Mouse (Mus musculus): ENCODE measurements around the gene Nlk.
"Not testable (repeated sequence)": the region's sequence is repeated elsewhere in the genome, so short reads cannot be mapped to it uniquely, and the experiment has no call there.

Nlk gene

DNA sequence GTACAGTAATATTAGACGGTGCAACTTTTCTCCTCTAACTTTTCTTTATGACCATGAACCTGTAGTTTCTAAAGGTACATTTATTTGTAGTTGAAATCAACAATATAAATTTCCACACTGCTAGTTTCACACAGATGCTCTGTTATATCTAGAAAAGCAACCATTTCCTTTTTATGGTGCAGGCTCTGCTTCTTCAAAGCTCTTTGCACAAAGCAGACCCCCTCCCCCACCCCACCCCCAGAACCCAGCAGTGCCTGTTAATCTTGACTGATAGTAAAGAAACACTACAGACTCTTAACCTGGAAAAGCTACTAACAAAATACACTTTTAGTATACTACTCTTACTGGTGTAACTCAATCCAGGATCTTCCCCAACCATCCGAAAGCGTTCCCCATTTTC is 6.6 kb downstream of the Nlk start:
- DNase-seq (ENCODE audit: low spot score in 2 of 2), result no peak

DNA sequence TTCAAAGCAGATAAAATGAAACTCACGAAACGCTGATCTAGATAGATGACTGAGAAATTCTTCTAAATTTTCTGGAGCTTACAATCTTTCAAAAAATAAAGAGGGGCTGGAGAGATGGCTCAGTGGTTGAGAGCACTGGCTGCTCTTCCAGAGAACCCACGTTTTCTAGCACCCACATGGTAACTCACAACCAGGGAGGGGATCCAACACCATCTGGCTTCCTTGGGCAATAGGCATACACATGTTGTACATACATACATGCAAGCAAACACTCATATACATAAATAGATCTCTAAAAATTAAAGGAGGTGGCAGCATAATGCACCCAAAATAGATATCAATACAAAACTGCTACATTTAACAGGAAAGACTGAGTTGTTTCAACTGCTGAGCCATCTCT is 16.1 kb downstream of the Nlk start:
- no peak for DNase-seq (ENCODE audit: low spot score in 2 of 2)

DNA sequence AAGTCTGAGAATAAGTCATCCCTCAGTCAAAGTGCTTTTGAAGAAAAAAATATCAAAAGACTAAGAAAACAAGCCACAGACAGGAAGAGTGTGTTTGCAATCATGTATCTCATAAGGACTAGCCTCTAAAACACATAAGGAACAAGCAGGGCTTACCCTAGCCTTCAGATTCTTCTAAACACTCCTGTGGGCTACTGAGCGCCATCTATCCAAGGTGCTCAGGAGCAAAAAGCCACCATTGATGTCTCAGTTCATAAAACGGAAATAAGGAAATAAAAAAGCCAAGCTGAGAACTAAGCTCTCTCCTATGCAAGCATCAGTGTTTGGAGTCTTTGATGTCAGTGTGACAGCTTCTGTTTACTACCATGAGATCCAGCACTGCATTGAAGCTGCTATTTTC is 18.4 kb downstream of the Nlk start:
- no peak for DNase-seq (ENCODE audit: low spot score in 2 of 2)

DNA sequence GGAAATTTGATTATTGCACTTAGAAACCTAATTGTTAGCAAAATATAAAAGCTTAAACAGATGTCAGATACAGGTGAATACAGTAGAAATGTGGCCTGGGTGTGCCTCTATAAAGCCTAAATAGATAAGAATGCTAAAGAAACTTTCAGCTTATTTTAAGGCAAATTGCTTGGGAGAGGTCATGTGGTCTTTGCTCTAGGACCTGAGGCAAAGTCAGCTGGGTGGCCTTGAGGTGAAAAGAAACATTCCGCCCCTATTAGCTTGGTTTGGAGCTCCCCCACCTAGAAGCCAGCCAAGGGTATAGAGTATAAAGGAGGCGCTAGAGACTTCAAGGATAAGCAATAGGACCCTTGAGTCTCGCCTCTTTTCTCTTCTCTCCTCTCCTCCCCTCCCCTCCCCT is 28.5 kb downstream of the Nlk start:
- DNase-seq (ENCODE audit: low spot score in 2 of 2), result no peak

DNA sequence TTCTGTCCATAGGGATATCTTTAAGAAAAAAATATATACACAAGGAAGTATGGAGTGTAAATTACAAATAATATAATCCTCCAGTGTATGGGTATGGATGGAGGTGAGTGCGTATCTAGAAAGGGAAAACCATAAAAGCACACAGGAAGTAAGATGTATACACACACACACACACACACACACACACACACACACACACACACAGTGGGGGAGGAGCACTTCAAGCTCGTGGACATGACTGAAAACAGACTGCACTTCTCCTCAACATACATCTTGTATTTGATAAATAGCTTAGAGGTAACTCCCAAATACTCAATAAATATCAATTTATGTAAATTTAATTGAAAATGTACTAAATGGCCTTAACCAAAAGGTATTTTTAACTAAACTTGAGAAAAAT is 32.3 kb downstream of the Nlk start:
- no peak for DNase-seq (ENCODE audit: low spot score in 2 of 2)

DNA sequence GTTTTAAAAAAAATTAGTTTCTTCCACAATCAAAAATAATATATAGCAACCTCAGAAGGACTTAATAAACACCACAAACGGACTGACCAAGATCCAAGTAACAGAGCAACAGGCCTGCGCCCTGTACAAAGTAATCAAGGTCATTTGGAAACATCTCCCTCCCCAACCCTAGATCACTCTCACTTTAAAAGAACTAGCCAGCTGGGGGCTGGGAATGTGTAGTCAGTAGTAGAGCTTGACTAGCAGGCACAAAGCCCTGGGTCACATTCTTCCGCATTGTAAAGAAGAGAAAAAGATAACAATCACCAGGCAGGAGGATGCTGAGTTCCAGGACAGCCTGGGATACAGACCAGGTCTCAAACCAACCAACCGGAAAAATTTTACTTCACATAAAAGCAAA is 33.3 kb downstream of the Nlk start:
- no peak for DNase-seq (ENCODE audit: low spot score in 2 of 2)

DNA sequence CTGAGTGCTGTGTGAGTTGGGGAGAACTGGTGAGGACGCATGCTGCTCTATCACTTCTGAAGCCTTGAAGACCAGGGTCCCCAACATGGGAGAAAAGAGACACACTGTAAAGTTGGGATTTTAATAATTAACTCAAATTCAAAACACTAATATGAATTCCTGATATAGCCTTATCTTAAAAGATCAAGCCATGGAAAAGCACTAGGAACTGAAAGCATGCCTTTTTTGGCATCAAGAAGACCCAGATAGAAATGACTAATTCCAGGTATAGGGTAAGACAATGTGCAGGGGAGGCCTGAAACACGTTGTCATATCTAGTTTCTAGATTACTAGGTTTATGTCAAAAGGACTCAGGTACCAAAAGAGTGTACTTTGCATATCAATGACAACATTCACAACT is 48.0 kb downstream of the Nlk start:
- no peak for DNase-seq (ENCODE audit: low spot score in 2 of 2)

DNA sequence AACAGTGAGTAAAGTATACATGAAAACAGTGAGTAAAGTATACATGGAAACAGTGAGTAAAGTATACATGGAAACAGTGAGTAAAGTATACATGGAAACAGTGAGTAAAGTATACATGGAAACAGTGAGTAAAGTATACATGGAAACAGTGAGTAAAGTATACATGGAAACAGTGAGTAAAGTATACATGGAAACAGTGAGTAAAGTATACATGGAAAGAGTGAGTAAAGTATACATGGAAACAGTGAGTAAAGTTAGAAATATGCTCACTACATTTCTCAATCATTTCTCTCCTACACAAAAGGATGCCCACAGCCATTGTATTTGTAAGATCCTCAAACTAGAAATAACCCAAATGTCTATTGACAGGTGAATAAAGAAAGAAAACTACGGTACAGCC is 48.8 kb downstream of the Nlk start:
- DNase-seq (ENCODE audit: low spot score in 2 of 2), result not testable (repeated sequence)

DNA sequence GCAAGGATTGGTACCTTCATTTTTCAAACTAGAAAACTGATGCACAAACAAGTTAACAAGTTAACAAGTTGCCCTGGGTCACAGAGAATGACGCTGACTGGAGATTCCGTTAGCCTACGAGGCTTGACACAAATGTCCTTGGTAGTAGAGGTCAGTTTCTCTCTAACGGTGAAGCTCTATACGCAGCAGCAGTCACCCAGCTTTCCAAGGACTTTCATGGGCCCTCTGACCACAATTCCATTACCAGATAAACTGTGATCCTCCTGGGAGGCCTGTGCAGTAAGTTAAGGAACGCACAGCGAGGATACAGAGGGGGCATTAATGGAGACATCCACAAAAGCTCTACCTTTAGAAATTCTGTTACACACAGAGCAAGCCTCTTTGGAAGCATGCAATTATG is 53.4 kb downstream of the Nlk start:
- no peak for DNase-seq (ENCODE audit: low spot score in 2 of 2)

DNA sequence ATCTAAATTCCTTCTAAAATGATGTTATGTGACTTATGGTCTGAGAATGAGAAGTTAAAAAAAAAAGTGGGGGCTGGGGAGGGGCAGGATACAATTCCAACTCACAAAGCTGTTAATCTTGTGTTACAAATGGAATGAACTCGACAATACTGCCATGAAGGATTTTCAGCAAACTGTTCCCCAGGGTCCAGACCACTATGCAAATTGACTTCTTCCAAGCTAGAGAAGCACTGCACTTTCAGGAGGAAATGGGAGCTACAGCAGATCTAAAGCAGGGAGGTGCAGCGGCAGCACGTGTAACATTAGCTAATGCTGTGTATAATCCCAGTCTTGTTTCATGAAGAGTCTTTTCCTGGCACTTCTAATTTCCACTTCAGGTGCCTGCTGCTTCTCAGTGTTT is 55.0 kb downstream of the Nlk start:
- no peak for DNase-seq (ENCODE audit: low spot score in 2 of 2)

DNA sequence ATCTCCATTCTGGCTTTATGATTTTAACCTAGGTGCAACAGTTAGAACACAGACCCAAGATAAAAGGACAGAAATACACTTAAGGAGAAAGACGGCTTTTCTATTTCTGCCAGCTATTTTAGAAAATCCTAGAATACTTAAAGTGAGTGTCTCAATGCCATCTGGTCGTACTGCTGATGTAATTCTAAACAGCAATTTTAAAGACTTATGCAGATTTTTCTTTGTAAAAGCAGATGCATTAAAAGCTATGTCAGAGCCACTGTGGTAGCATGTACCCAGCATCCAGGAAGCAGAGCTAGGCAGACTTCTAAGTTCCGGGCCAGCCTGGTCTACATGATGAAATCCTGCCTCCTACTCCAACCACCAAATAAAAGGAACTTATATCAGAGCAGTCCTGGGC is 56.1 kb downstream of the Nlk start:
- DNase-seq (ENCODE audit: low spot score in 2 of 2), result no peak

DNA sequence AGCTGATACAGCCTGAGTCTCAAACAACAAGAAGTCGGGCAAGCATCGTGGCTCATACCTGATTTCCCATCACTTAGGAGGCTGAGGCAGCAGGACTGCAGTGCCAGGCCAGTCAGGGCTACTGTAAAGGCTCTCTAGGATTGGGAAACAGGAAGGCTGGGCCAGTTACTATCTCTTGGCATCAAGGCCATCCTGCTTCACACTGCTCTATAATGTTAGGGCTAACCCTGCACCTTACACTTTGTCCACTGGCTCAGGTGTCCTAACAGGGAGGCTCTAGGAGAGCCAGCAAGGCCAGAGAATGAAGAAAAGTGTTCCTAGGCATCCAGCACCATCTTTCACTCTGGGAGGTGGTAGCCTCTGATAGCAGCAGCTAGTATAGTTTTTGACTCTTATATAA is 64.4 kb downstream of the Nlk start:
- DNase-seq (ENCODE audit: low spot score in 2 of 2), result no peak

DNA sequence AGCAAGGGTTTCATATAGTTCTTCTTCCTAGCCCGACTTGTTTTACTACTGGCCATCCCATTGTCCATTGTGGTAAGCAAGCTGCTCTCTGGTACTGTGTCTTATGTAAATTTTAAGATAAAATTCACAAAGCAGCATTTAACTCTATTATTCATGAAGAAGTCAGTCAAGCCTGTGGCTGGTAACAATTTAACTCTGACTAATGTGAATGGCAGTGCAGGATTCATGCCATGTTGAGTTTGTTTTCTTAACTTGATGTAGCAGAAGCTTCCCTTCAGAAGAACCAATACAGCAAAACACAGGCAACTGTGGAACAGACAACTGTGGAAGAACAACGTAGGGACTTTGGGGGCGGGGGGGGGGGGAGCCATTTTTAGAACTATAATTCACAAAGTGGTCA is 68.3 kb downstream of the Nlk start:
- DNase-seq (ENCODE audit: low spot score in 2 of 2), result no peak

DNA sequence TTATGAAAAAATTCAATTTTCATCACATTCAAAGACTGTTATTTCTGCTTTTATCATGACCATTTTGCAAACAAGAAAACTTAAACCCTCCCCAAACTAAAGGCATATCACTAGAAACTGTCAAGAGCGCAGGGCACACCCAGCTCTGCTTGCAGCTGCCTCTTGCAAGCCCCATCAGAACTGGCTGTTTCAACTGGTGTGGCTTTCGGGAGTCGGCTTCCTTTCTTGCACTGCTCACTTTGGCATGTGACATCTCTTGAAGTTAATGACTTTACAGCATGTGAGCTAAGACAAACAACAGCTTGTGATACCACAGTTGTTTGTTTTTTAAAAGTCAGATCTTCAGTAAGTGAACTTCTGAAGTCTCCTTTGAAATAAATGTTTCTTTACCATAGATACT is 72.8 kb downstream of the Nlk start:
- DNase-seq (ENCODE audit: low spot score in 2 of 2), result no peak

DNA sequence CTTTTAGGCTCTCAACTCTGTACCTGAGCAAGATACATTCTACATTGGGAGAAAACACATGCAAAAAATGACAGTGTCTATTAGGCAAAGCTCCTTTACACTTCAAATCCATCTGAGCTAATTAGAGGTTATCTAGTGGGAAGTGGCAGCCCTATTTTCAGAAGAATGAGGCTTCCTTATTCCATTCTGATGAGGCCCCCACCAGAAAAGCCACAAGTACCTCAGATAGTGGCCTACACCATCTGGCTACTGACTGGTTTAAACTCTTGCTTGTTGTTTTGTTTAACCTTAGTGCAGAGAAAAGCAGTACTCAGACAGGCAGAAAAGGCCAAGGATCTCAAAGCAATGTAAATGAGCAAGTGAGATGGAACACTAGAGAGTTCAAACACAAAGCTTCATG is 75.2 kb downstream of the Nlk start:
- no peak for DNase-seq (ENCODE audit: low spot score in 2 of 2)

DNA sequence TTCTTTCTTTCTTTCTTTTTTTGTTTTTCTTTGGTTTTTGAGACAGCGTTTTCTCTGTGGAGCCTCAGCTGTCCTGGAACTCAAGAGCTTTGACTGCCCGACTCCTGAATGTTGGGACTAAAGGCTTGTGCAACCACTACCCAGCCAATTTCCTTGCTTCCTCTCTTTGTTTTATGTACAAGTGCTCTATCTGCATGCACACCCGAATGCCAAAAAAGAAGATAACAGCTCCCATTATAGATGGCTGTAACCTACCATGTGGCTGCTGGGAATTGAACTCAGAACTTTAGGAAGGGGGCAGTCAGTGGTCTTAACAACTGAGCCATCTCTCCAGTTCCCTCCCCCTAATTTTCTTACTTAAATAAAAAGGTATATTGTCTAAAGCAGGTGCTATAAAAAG is 77.0 kb downstream of the Nlk start:
- DNase-seq (ENCODE audit: low spot score in 2 of 2), result no peak

DNA sequence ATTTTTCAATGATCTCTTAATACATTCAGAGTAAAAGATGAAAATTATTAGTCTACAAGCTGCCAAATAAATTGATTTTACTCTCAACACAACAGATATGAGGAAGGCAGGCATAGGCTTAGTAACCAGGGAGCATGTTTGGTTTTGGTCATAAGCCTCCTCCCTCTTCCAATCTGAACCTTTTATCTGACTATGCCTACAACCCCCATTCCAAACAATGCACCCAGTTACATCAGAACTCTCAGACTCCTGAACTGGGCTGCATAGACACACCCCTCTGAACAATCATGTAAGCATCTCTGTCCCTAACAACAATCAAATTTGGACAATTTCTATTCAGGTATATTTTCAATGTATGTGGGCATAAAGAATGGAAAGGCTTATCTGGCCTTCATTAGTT is 85.9 kb downstream of the Nlk start:
- no peak for DNase-seq (ENCODE audit: low spot score in 2 of 2)

DNA sequence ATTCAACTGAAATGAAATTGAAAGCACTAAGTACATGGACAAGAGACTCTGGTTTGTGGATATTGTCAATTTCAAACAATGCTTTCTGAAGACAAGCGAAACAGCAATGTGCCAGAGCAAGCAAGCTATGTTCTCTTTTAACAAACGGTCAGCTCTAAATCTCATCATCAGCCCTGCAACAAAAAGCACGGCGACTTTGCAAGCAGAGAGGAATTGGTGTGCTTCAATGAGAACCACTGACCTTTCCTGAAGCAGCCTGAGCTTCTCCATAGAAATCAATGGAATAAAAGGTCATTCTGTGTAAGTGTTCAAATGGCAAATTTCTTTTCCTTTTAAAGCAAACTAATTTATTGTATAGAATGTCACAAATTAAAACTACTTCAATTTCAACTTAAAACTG is 87.5 kb downstream of the Nlk start:
- DNase-seq (ENCODE audit: low spot score in 2 of 2), result no peak

DNA sequence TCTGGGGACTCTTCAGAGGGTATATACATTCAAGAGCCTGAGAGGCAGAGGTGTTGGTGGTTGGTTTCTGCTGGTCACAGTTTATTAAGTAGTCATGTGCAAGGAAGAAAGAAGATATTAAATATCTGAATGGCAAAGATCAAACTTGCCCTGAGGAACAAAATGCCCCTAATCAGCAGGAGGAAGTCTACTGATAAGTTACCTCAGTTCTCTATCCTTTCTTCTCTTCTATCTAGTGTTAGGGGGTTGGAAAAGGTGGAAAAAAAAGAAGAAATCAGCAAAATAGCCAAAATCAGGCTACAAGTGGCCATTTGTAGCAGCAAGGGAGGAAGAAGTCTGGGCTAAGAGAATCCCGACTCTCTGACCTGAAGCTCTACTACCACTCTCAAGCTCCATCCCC is 92.3 kb downstream of the Nlk start:
- DNase-seq (ENCODE audit: low spot score in 2 of 2), result no peak

DNA sequence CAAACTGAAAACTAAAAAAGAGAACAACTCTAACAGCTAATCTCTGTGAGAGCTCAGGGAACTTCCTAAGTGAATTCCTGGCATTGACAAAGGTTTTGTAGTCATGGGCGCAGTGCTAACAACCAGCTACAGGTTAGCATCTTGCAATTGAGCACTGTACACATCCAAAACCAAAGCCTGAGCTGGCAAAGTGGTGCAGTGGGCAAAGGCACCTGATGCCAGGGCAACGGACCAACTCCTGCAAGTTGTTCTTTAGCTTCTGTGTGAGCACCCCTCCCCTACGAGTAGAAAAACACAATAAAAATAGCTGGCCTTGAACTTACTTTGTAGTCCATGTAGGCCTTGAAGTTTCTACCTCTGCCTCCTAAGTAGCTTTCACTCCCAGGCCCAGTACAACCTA is 94.4 kb downstream of the Nlk start:
- DNase-seq (ENCODE audit: low spot score in 2 of 2), result no peak

DNA sequence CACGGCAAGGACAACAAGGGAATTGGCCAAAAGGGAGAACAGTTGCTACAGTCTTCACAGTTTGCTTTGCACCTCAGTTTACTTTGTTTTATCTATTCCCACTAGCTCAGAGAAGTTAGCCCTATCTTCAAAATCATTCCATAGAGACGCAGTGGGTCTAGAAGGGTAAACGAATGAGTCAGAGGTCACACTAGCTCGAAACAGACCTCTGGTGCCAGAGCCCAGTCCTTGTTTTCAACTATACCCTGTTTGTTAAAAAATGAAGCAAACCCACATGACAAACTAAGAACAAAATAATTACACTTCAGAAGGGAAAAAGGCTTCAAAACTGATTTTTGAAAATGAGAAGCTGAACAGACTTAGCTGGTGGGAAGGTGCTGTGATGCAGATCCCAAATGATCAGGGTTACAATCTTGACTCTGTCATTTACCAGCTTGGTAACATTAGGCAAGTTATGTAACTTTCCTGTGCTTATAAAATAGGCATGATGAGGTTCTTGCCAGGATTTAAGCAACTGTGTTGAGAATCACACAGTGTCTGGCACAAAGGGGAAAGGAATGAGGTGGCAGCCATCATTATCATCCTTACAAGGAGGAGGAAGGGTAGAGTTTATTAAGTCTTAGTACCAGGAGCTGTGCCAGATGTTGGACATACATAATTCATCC is 96.1 kb downstream of the Nlk start:
- DNase-seq (ENCODE audit: low spot score in 2 of 2), result no peak

DNA sequence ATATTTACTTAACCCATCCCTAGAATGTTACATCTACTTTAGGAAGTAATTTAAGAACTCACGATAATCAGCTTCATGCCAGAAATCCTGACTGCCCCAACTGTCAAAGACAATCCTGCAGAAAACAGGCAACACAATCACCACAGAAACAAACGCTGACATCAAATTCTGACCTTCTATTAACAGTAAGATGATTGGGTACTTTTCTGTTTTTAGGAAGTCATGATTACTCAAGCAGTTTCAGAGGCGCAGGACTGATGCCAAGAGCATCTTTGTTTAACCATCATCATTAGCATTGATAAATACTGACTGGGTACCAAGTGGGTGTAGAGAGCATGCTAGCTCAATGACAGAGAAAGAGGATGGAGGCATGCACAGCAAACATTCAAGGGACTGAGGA is 96.7 kb downstream of the Nlk start:
- no peak for DNase-seq (ENCODE audit: low spot score in 2 of 2)

DNA sequence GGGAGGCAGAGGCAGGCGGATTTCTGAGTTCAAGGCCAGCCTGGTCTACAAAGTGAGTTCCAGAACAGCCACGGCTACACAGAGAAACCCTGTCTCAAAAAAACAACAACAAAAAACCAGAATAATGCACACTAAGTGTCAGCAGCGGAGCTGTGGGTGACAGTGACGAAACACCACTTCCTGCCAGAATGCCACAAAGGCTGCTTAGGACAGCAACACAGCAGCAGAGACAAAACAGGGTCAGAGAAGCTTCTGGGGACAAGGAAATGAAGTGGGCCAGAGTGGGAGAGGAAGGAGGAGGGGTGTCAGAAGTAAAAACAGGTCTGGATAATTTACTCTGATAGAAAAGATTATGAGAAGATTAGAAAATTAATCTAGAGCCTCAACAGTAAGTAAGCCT is 97.1 kb downstream of the Nlk start:
- no peak for DNase-seq (ENCODE audit: low spot score in 2 of 2)

DNA sequence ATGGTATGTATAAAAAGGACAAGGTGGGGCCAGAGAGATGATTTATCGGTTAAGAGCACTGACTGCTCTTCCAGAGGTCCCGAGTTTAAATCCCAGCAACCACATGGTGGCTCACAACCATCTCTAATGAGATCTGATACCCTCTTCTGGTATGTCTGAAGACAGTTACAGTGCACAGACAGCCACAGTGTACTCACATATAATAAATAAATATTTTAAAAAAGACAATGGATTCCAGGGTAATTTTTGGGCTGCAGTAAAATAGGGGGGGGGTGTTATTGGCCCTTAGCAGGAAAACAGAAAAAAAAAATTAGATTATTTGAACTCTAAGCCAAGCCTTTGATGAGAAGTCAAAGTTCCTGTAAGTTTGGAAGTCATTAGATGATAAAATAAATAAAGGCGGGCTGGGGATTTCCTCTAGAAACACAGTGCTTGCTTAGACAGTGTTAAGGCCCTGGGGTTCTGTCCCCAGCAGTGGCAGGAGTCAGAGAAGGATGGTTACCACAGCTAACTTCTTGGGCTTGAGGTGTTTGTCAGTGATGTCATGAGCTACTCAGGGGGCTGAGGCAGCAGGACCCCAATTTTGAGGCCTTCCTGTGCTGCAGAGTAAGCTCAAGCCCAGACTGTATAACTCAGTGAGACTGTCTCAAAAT is 98.3 kb downstream of the Nlk start:
- no peak for DNase-seq (ENCODE audit: low spot score in 2 of 2)

Measured in urinary bladder, postnatal 4 days (tissue).